Mouse (Mus musculus) embryonic facial prominence, embryonic 15.5 days (tissue): ENCODE measurements around the gene Ppp3ca. TPM values are rescaled to one million over a fixed set of nuclear protein-coding genes. Genes with fewer than 3 reads are reported as not detected.

Experiments
- ATAC-seq: fragments of 200-750 bp; cut with Nextera tagmentation; 2 replicates; pipeline ENCODE4 v1.8.0; 2017; ENCODE audit warnings: low read depth, moderate TSS enrichment; ENCODE audit not compliant: insufficient number of reproducible peaks, low FRiP score, low TSS enrichment
- H3K27ac ChIP-seq: fragments of 300-500 bp; sonication (generic); replicated peaks from 2 replicates; pipeline ENCODE4 v1.5.1; 2015; ENCODE audit warnings: mild to moderate bottlenecking, inconsistent platforms
- H3K27me3 ChIP-seq: fragments of 300-500 bp; sonication (generic); 2 replicates; pipeline ENCODE4 v1.6.1; 2015; ENCODE audit warnings: inconsistent platforms
- H3K36me3 ChIP-seq: fragments of 300-500 bp; sonication (generic); 2 replicates; pipeline ENCODE4 v1.6.1; 2015; ENCODE audit warnings: mild to moderate bottlenecking, inconsistent platforms
- H3K4me1 ChIP-seq: fragments of 300-500 bp; sonication (generic); 2 replicates; pipeline ENCODE4 v1.6.1; 2015; ENCODE audit warnings: inconsistent platforms
- H3K4me2 ChIP-seq: fragments of 300-500 bp; sonication (generic); replicated peaks from 2 replicates; pipeline ENCODE4 v1.6.1; 2015; ENCODE audit warnings: mild to moderate bottlenecking, inconsistent platforms
- H3K4me3 ChIP-seq: fragments of 300-500 bp; sonication (generic); replicated peaks from 2 replicates; pipeline ENCODE4 v1.5.1; 2015; ENCODE audit warnings: mild to moderate bottlenecking, inconsistent platforms
- H3K9ac ChIP-seq: fragments of 300-500 bp; sonication (generic); 2 replicates; pipeline ENCODE4 v1.6.1; 2015; ENCODE audit warnings: inconsistent platforms
- H3K9me3 ChIP-seq: fragments of 300-500 bp; sonication (generic); replicated peaks from 2 replicates; pipeline ENCODE4 v1.6.1; 2016; ENCODE audit warnings: inconsistent platforms
- WGBS: fragments of 180-500 bp; shearing (Covaris S2); methylation state at CpG from one replicate; pipeline ENCODE4 v1.1.7; 2015; 5-methylcytosine and 5-hydroxymethylcytosine counted together
- polyA plus RNA-seq: library from polyadenylated mRNA; unstranded; fragments of >200 nt; fragmentation: Nextera tagmentation; extraction: Ambion mirVana; gene quantifications from 2 replicates; pipeline ENCODE4 v1.2.1, GENCODE M21; 2015

Ppp3ca gene
- polyA plus RNA-seq, 1 experiment from 2014 or later, result 82.8 TPM

GRCm38 (mm10) chr3:136671161-136671939, 1.4 kb downstream of the Ppp3ca start:
- H3K9me3 ChIP-seq, result no peaks in the 10 kb centered on the region
- peaks cover 15% of the 10 kb centered on the region; the same call in 1 of the 2 replicates for H3K4me1 ChIP-seq
- WGBS, result under 1% methylated on average over 45 of the region's 52 CpGs
- peak overlapping the region; percentile 61 for H3K4me2 ChIP-seq
- peak overlapping the region; percentile 95 for H3K27ac ChIP-seq
- H3K9ac ChIP-seq, result peak overlapping the region; percentile 80
- no peaks in the 10 kb centered on the region for H3K27me3 ChIP-seq
- H3K4me3 ChIP-seq, result peak overlapping the region; percentile 92
- ATAC-seq, result peak; percentile 39; the same call in 1 of the 2 replicates
- H3K36me3 ChIP-seq, result no peaks in the 10 kb centered on the region

GRCm38 (mm10) chr3:136671940-136672278, 2.0 kb downstream of the Ppp3ca start:
- Histone ChIP-seq H3K4me1 (peaks cover 18% of the 10 kb centered on the region; the same call in 1 of the 2 replicates), H3K9me3 (no peaks in the 10 kb centered on the region), H3K36me3 (no peaks in the 10 kb centered on the region), H3K4me3 (peak overlapping the region; percentile 92), H3K27ac (peak overlapping the region; percentile 95; the same call in 1 of the 2 replicates), H3K9ac (peak overlapping the region; percentile 80), H3K27me3 (no peaks in the 10 kb centered on the region), H3K4me2 (peak overlapping the region; percentile 61)
- WGBS, result 15% methylated on average over 5 of the region's 5 CpGs
- ATAC-seq, result no peak

GRCm38 (mm10) chr3:136672870-136673269, 2.9 kb downstream of the Ppp3ca start:
- Histone ChIP-seq H3K9ac (no peak overlapping the region), H3K4me2 (peak overlapping the region; percentile 61; the same call in 1 of the 2 replicates), H3K27me3 (no peaks in the 10 kb centered on the region), H3K4me3 (peak overlapping the region; percentile 92; the same call in 1 of the 2 replicates), H3K9me3 (no peaks in the 10 kb centered on the region), H3K27ac (no peak overlapping the region), H3K4me1 (peaks cover 18% of the 10 kb centered on the region; the same call in 1 of the 2 replicates), H3K36me3 (no peaks in the 10 kb centered on the region)
- WGBS, result 53% methylated on average over 3 of the region's 3 CpGs
- no peak for ATAC-seq

GRCm38 (mm10) chr3:136673363-136673762, 3.4 kb downstream of the Ppp3ca start:
- Histone ChIP-seq H3K36me3 (no peaks in the 10 kb centered on the region), H3K9ac (no peak overlapping the region), H3K27ac (no peak overlapping the region), H3K4me3 (no peak overlapping the region), H3K4me1 (peaks cover 14% of the 10 kb centered on the region; the same call in 1 of the 2 replicates), H3K27me3 (no peaks in the 10 kb centered on the region), H3K4me2 (no peak overlapping the region), H3K9me3 (no peaks in the 10 kb centered on the region)
- WGBS, result 74% methylated on average over 2 of the region's 2 CpGs
- no peak for ATAC-seq

GRCm38 (mm10) chr3:136674486-136674885, 4.6 kb downstream of the Ppp3ca start:
- Histone ChIP-seq H3K9me3 (no peaks in the 10 kb centered on the region), H3K4me1 (peaks cover 8% of the 10 kb centered on the region; the same call in 1 of the 2 replicates), H3K36me3 (no peaks in the 10 kb centered on the region), H3K4me3 (no peak overlapping the region), H3K27ac (no peak overlapping the region), H3K4me2 (no peak overlapping the region), H3K9ac (no peak overlapping the region), H3K27me3 (no peaks in the 10 kb centered on the region)
- ATAC-seq, result no peak
- 80% methylated on average over 5 of the region's 5 CpGs for WGBS

- no peak overlapping the region for H3K9ac ChIP-seq
- H3K9me3 ChIP-seq, result no peaks in the 10 kb centered on the region
- no peak overlapping the region for H3K27ac ChIP-seq
- no peak overlapping the region for H3K4me3 ChIP-seq
- WGBS, result 75% methylated on average over 2 of the region's 2 CpGs
- no peak for ATAC-seq
- no peaks in the 10 kb centered on the region for H3K27me3 ChIP-seq
- peaks cover 18% of the 10 kb centered on the region; the same call in 1 of the 2 replicates for H3K4me1 ChIP-seq
- no peaks in the 10 kb centered on the region for H3K36me3 ChIP-seq
- no peak overlapping the region for H3K4me2 ChIP-seq
Observed at GRCm38 (mm10) chr3:136676991-136677390, 7.1 kb downstream of the Ppp3ca start.

GRCm38 (mm10) chr3:136678386-136678785, 8.5 kb downstream of the Ppp3ca start:
- WGBS, result 43% methylated on average over 8 of the region's 8 CpGs
- Histone ChIP-seq H3K36me3 (no peaks in the 10 kb centered on the region), H3K9ac (no peak overlapping the region), H3K4me3 (no peak overlapping the region), H3K27me3 (no peaks in the 10 kb centered on the region), H3K4me1 (peaks cover 16% of the 10 kb centered on the region; the same call in 1 of the 2 replicates), H3K27ac (no peak overlapping the region), H3K4me2 (no peak overlapping the region), H3K9me3 (no peaks in the 10 kb centered on the region)
- ATAC-seq, result no peak

- no peaks in the 10 kb centered on the region for H3K9me3 ChIP-seq
- 75% methylated on average over 6 of the region's 6 CpGs for WGBS
- no peaks in the 10 kb centered on the region for H3K27me3 ChIP-seq
- ATAC-seq, result no peak
- H3K4me1 ChIP-seq, result peaks cover 26% of the 10 kb centered on the region; the same call in 1 of the 2 replicates
- no peak overlapping the region for H3K9ac ChIP-seq
- no peak overlapping the region for H3K4me2 ChIP-seq
- no peak overlapping the region for H3K4me3 ChIP-seq
- no peaks in the 10 kb centered on the region for H3K36me3 ChIP-seq
- no peak overlapping the region for H3K27ac ChIP-seq
Observed at GRCm38 (mm10) chr3:136679903-136680491, 10.1 kb downstream of the Ppp3ca start.

- no peaks in the 10 kb centered on the region for H3K27me3 ChIP-seq
- WGBS, result 88% methylated on average over 8 of the region's 8 CpGs
- H3K4me3 ChIP-seq, result no peak overlapping the region
- H3K9ac ChIP-seq, result no peak overlapping the region
- H3K4me2 ChIP-seq, result no peak overlapping the region
- peaks cover 22% of the 10 kb centered on the region for H3K4me1 ChIP-seq
- no peak overlapping the region for H3K27ac ChIP-seq
- ATAC-seq, result no peak
- no peaks in the 10 kb centered on the region for H3K9me3 ChIP-seq
- no peaks in the 10 kb centered on the region for H3K36me3 ChIP-seq
Observed at GRCm38 (mm10) chr3:136682242-136682641, 12.3 kb downstream of the Ppp3ca start.

- 72% methylated on average over 15 of the region's 15 CpGs for WGBS
- H3K4me1 ChIP-seq, result peaks cover 29% of the 10 kb centered on the region
- ATAC-seq, result no peak
Observed at GRCm38 (mm10) chr3:136684191-136684958, 14.5 kb downstream of the Ppp3ca start.

GRCm38 (mm10) chr3:136686429-136686828, 16.5 kb downstream of the Ppp3ca start:
- 94% methylated on average over 8 of the region's 8 CpGs for WGBS
- Histone ChIP-seq H3K4me3 (no peak overlapping the region), H3K27ac (no peak overlapping the region), H3K4me1 (peaks cover 19% of the 10 kb centered on the region), H3K4me2 (no peak overlapping the region), H3K9ac (no peak overlapping the region), H3K36me3 (no peaks in the 10 kb centered on the region), H3K9me3 (no peaks in the 10 kb centered on the region), H3K27me3 (no peaks in the 10 kb centered on the region)
- ATAC-seq, result no peak

More at GRCm38 (mm10) chr3:136684191-136684958, 14.5 kb downstream of the Ppp3ca start:
- no peak overlapping the region for H3K9ac ChIP-seq
- H3K4me2 ChIP-seq, result no peak overlapping the region
- 0 out of 2 replicates have a peak overlapping the region, but pooled peaks have one; percentile 0 for H3K27ac ChIP-seq
- H3K9me3 ChIP-seq, result no peaks in the 10 kb centered on the region
- no peak overlapping the region for H3K4me3 ChIP-seq
- H3K36me3 ChIP-seq, result no peaks in the 10 kb centered on the region
- H3K27me3 ChIP-seq, result no peaks in the 10 kb centered on the region
